Mouse (Mus musculus) testis, adult 2 months (tissue): ENCODE measurements at regions not wholly inside any gene's neighbourhood (a gene's known extent, or its start where the extent isn't known, plus 50 kb on each side); places are given as distances from the start of the nearest gene placed in this dataset.

ENCODE experiments used
- CTCF ChIP-seq: fragments of 200-500 bp; IDR thresholded peaks from 2 replicates; pipeline ENCODE4 v1.5.1; 2012; ENCODE audit warnings: low read depth, mild to moderate bottlenecking, inconsistent platforms, low read length, moderate library complexity; ENCODE audit not compliant: control insufficient read depth, insufficient read depth, insufficient replicate concordance
- POLR2A ChIP-seq: fragments of 200-500 bp; IDR thresholded peaks from 2 replicates; pipeline ENCODE4 v1.6.1; 2012; ENCODE audit warnings: low read depth, mild to moderate bottlenecking, inconsistent platforms, low read length, moderate library complexity; ENCODE audit not compliant: control insufficient read depth

DNA sequence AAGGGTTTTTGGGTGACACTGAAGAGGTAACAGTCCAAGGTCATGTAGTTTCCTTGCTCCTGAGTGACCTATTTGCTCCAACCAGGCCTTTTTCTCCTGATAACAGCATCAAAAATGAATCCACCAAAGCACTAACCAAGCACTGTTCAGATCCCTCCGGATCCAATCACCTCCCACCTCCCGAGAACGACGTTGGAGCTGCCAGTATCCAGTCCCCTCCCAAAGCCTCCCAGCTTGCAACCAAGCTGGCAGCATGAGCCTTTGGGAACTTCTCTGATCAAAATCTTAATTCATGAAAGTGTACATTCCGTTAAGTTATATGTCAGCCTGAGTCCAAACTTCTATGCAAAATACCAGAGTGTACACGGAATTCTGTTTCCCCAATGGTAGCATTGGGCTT lies 126.3 kb downstream of the Efnb2 start:
- no peak for TF ChIP-seq POLR2A
- no peak for TF ChIP-seq CTCF
